Mouse (Mus musculus) neural tube, embryonic 13.5 days (tissue): ENCODE data around the gene Oprm1. TPM values are rescaled to one million over a fixed set of nuclear protein-coding genes. Genes with fewer than 3 reads are reported as not detected.

Experiments used
- polyA plus RNA-seq: library from polyadenylated mRNA; unstranded; fragments of >200 nt; fragmentation: Nextera tagmentation; extraction: Ambion mirVana; gene quantifications from 2 replicates; pipeline ENCODE4 v1.2.1, GENCODE M21; 2015

The Oprm1 gene
- polyA plus RNA-seq, 1 experiment from 2014 or later = 1.1 TPM

Other genes with a start within 250 kb of the Oprm1 start
- gene Gm10945, start 3.3 kb downstream of the Oprm1 start, polyA plus RNA-seq = not detected in 2 replicates